Mouse (Mus musculus) intestine, embryonic 15.5 days (tissue): ENCODE measurements around the gene Enkur. TPM values are rescaled to one million over a fixed set of nuclear protein-coding genes. Genes with fewer than 3 reads are reported as not detected.
"Not testable (repeated sequence)": the region's sequence is repeated elsewhere in the genome, so short reads cannot be mapped to it uniquely, and the experiment has no call there.

Experiments used
- ATAC-seq: fragments of 200-750 bp; cut with Nextera tagmentation; 2 replicates; pipeline ENCODE4 v1.8.0; 2017; ENCODE audit warnings: moderate TSS enrichment, moderate library complexity
- H3K27ac ChIP-seq: fragments of 300-500 bp; sonication (generic); 2 replicates; pipeline ENCODE4 v1.5.1; 2015; ENCODE audit warnings: mild to moderate bottlenecking, inconsistent platforms
- H3K27me3 ChIP-seq: fragments of 300-500 bp; sonication (generic); replicated peaks from 2 replicates; pipeline ENCODE4 v1.6.1; 2015; ENCODE audit warnings: inconsistent platforms
- H3K36me3 ChIP-seq: fragments of 300-500 bp; sonication (generic); 2 replicates; pipeline ENCODE4 v1.6.1; 2015; ENCODE audit warnings: inconsistent platforms
- H3K4me1 ChIP-seq: fragments of 300-500 bp; sonication (generic); replicated peaks from 2 replicates; pipeline ENCODE4 v1.6.1; 2015; ENCODE audit warnings: inconsistent platforms
- H3K4me2 ChIP-seq: fragments of 300-500 bp; sonication (generic); replicated peaks from 2 replicates; pipeline ENCODE4 v1.6.1; 2015; ENCODE audit warnings: mild to moderate bottlenecking, inconsistent platforms
- H3K4me3 ChIP-seq: fragments of 300-500 bp; sonication (generic); replicated peaks from 2 replicates; pipeline ENCODE4 v1.5.1; 2015; ENCODE audit warnings: inconsistent platforms
- H3K9ac ChIP-seq: fragments of 300-500 bp; sonication (generic); 2 replicates; pipeline ENCODE4 v1.6.1; 2015; ENCODE audit warnings: inconsistent platforms
- H3K9me3 ChIP-seq: fragments of 300-500 bp; sonication (generic); 2 replicates; pipeline ENCODE4 v1.6.1; 2016; ENCODE audit warnings: inconsistent platforms
- WGBS: fragments of 180-500 bp; shearing (Covaris S2); methylation state at CpG from one replicate; pipeline ENCODE4 v1.1.7; 2015; 5-methylcytosine and 5-hydroxymethylcytosine counted together
- polyA plus RNA-seq: library from polyadenylated mRNA; unstranded; fragments of >200 nt; fragmentation: Nextera tagmentation; extraction: Ambion mirVana; gene quantifications from 2 replicates; pipeline ENCODE4 v1.2.1, GENCODE M21; 2015

Enkur gene
- 0.41 and 0.57 TPM in 2 replicates for polyA plus RNA-seq

GRCm38 (mm10) chr2:21204912-21205830, at the start of gene Enkur, which contains the start of gene Thnsl1:
Enkur (minus strand) TSS chr2:21205365.
Thnsl1 (plus strand) TSS chr2:21205724.
- Histone ChIP-seq H3K9me3 (no peaks in the 10 kb centered on the region), H3K9ac (peak within 1 kb of the TSS; percentile 56), H3K4me3 (peak within 1 kb of the TSS; percentile 56), H3K36me3 (no peaks in the 10 kb centered on the region), H3K4me2 (peak within 1 kb of the TSS; percentile 78), H3K27me3 (no peaks in the 10 kb centered on the region), H3K4me1 (peaks cover 2% of the 10 kb centered on the region; the same call in 1 of the 2 replicates), H3K27ac (peak within 1 kb of the TSS; percentile 51; the same call in 1 of the 2 replicates)
- 1% methylated on average over 43 of the region's 43 CpGs for WGBS
- ATAC-seq: peak; percentile 99

GRCm38 (mm10) chr2:21254308-21254707, 49.1 kb upstream of the Enkur start:
- H3K4me1 ChIP-seq: no peaks in the 10 kb centered on the region
- H3K36me3 ChIP-seq: no peaks in the 10 kb centered on the region
- no peaks in the 10 kb centered on the region for H3K27me3 ChIP-seq
- no peak overlapping the region for H3K4me2 ChIP-seq
- H3K4me3 ChIP-seq: no peak overlapping the region
- no peak for ATAC-seq
- no peak overlapping the region for H3K9ac ChIP-seq
- no peaks in the 10 kb centered on the region for H3K9me3 ChIP-seq
- H3K27ac ChIP-seq: no peak overlapping the region

- ATAC-seq: no peak
- no peaks in the 10 kb centered on the region for H3K36me3 ChIP-seq
- no peaks in the 10 kb centered on the region for H3K27me3 ChIP-seq
- H3K9me3 ChIP-seq: no peaks in the 10 kb centered on the region
- no peak overlapping the region for H3K27ac ChIP-seq
- H3K4me1 ChIP-seq: no peaks in the 10 kb centered on the region
- 63% methylated on average over 3 of the region's 3 CpGs for WGBS
- no peak overlapping the region for H3K4me3 ChIP-seq
- no peak overlapping the region for H3K9ac ChIP-seq
- no peak overlapping the region for H3K4me2 ChIP-seq
Observed at GRCm38 (mm10) chr2:21253644-21254043, 48.5 kb upstream of the Enkur start.

- H3K27me3 ChIP-seq: no peaks in the 10 kb centered on the region
- no peak overlapping the region for H3K27ac ChIP-seq
- WGBS: 49% methylated on average over 2 of the region's 2 CpGs
- no peaks in the 10 kb centered on the region for H3K36me3 ChIP-seq
- 0 out of 2 replicates have a peak, but pooled peaks cover 3% of the 10 kb centered on the region for H3K4me1 ChIP-seq
- H3K4me2 ChIP-seq: no peak overlapping the region
- H3K9ac ChIP-seq: no peak overlapping the region
- H3K9me3 ChIP-seq: no peaks in the 10 kb centered on the region
- H3K4me3 ChIP-seq: no peak overlapping the region
- peak; percentile 78 for ATAC-seq
Observed at GRCm38 (mm10) chr2:21245477-21246102, 40.4 kb upstream of the Enkur start.

- Histone ChIP-seq H3K27ac (no peak overlapping the region), H3K36me3 (no peaks in the 10 kb centered on the region), H3K27me3 (no peaks in the 10 kb centered on the region), H3K4me3 (no peak overlapping the region), H3K9ac (no peak overlapping the region), H3K9me3 (no peaks in the 10 kb centered on the region), H3K4me1 (0 out of 2 replicates have a peak, but pooled peaks cover 3% of the 10 kb centered on the region), H3K4me2 (no peak overlapping the region)
- peak; percentile 23; the same call in 1 of the 2 replicates for ATAC-seq
- 50% methylated on average over 4 of the region's 4 CpGs for WGBS
Observed at GRCm38 (mm10) chr2:21244986-21245385, 39.8 kb upstream of the Enkur start.

GRCm38 (mm10) chr2:21244104-21244503, 38.9 kb upstream of the Enkur start:
- 40% methylated on average over 4 of the region's 6 CpGs for WGBS
- H3K4me3 ChIP-seq, H3K4me1 ChIP-seq, H3K9ac ChIP-seq, ATAC-seq, H3K9me3 ChIP-seq, H3K36me3 ChIP-seq, H3K27me3 ChIP-seq, H3K27ac ChIP-seq, H3K4me2 ChIP-seq: not testable (repeated sequence)

GRCm38 (mm10) chr2:21236846-21237245, 31.7 kb upstream of the Enkur start:
- H3K27ac ChIP-seq: no peak overlapping the region
- H3K27me3 ChIP-seq: no peaks in the 10 kb centered on the region
- H3K4me1 ChIP-seq: 0 out of 2 replicates have a peak, but pooled peaks cover 3% of the 10 kb centered on the region
- H3K4me3 ChIP-seq: no peak overlapping the region
- no peaks in the 10 kb centered on the region for H3K9me3 ChIP-seq
- WGBS: 48% methylated on average over 5 of the region's 5 CpGs
- no peaks in the 10 kb centered on the region for H3K36me3 ChIP-seq
- no peak overlapping the region for H3K4me2 ChIP-seq
- ATAC-seq: no peak
- H3K9ac ChIP-seq: no peak overlapping the region

GRCm38 (mm10) chr2:21235844-21236386, 30.8 kb upstream of the Enkur start:
- H3K4me2 ChIP-seq: no peak overlapping the region
- no peak overlapping the region for H3K9ac ChIP-seq
- H3K27ac ChIP-seq: no peak overlapping the region
- H3K4me3 ChIP-seq: no peak overlapping the region
- no peaks in the 10 kb centered on the region for H3K9me3 ChIP-seq
- no peaks in the 10 kb centered on the region for H3K36me3 ChIP-seq
- WGBS: 88% methylated on average over 4 of the region's 4 CpGs
- 0 out of 2 replicates have a peak, but pooled peaks cover 3% of the 10 kb centered on the region for H3K4me1 ChIP-seq
- H3K27me3 ChIP-seq: no peaks in the 10 kb centered on the region
- no peak for ATAC-seq

- Histone ChIP-seq H3K9me3 (no peaks in the 10 kb centered on the region), H3K27ac (peak overlapping the region; percentile 51), H3K36me3 (no peaks in the 10 kb centered on the region), H3K4me2 (0 out of 2 replicates have a peak overlapping the region, but pooled peaks have one; percentile 4), H3K27me3 (no peaks in the 10 kb centered on the region), H3K4me3 (no peak overlapping the region), H3K4me1 (0 out of 2 replicates have a peak, but pooled peaks cover 3% of the 10 kb centered on the region), H3K9ac (no peak overlapping the region)
- 65% methylated on average over 9 of the region's 9 CpGs for WGBS
- peak; percentile 98 for ATAC-seq
Observed at GRCm38 (mm10) chr2:21234871-21235648, 29.9 kb upstream of the Enkur start.

GRCm38 (mm10) chr2:21231147-21231546, 26.0 kb upstream of the Enkur start:
- H3K9ac ChIP-seq: no peak overlapping the region
- no peak overlapping the region for H3K4me3 ChIP-seq
- no peaks in the 10 kb centered on the region for H3K9me3 ChIP-seq
- H3K4me2 ChIP-seq: no peak overlapping the region
- no peaks in the 10 kb centered on the region for H3K36me3 ChIP-seq
- H3K4me1 ChIP-seq: 0 out of 2 replicates have a peak, but pooled peaks cover 3% of the 10 kb centered on the region
- 64% methylated on average over 3 of the region's 3 CpGs for WGBS
- H3K27me3 ChIP-seq: no peaks in the 10 kb centered on the region
- ATAC-seq: no peak
- no peak overlapping the region for H3K27ac ChIP-seq

GRCm38 (mm10) chr2:21230276-21230675, 25.1 kb upstream of the Enkur start:
- H3K4me2 ChIP-seq: no peak overlapping the region
- H3K27me3 ChIP-seq: no peaks in the 10 kb centered on the region
- WGBS: 62% methylated on average over 2 of the region's 2 CpGs
- H3K4me3 ChIP-seq: no peak overlapping the region
- H3K4me1 ChIP-seq: no peaks in the 10 kb centered on the region
- no peak overlapping the region for H3K9ac ChIP-seq
- H3K9me3 ChIP-seq: no peaks in the 10 kb centered on the region
- H3K36me3 ChIP-seq: no peaks in the 10 kb centered on the region
- ATAC-seq: no peak
- no peak overlapping the region for H3K27ac ChIP-seq
